Mouse (Mus musculus): Measurements from ENCODE around the gene Mest.

Gene Mest

DNA sequence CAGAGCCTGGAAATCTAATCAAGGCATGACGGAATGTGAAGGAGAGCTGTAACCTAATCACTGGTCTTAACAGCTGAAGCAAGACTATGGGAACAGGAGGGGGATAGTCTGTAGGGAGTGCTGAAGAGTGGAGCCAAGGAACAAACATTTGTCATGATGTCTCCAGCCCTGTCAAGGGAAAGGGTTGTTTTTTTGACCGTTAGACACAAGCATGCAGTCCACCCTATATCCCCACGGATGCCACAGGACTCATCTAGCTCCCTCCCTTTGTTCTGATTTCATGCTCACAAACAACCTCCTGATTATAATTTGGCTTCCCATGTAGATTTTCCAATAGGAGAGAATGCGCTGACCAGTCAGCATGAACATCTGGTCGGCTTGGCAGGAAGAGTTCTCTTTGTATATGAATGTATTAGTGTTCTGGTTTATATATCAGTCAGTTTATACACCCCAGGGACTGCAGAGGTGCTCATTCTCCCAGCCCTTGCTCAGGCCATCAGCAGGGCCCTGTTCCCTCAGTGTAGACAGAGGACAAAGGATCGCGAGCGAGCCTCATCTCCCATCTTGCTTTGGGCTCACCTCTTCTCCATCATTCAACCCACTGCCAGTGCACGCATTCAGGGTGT lies 19.3 kb upstream of the Mest start:
- DNase-seq (ENCODE audit: low read depth, low spot score), result no peak

- no peak for DNase-seq (ENCODE audit: low read depth, low spot score)
Observed at GRCm38 (mm10) chr6:30709115-30709514, 14.2 kb upstream of the Mest start.

- no peak for DNase-seq (ENCODE audit: low read depth, low spot score)
Observed at GRCm38 (mm10) chr6:30710371-30711364, 12.7 kb upstream of the Mest start.

DNA sequence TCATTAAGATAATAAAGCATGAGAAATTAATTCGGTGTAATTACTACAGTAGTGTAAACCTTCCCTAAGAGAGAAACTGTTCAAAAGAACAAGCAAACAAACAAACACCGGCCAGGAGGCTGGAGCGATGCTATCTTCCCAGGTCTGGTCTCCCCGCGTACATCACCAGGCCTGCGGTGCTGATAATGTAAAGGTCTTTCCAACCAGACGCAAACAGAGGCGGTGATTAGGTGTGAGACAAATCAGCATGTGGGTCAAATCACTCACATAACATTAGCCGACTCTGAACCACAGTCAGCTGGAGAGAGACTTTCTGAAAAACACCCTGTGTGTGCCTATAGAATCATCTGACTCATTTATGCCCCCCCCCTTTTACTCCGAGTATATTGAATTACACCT lies 12.0 kb upstream of the Mest start:
- DNase-seq (ENCODE audit: low read depth, low spot score), result no peak

- no peak for DNase-seq (ENCODE audit: low read depth, low spot score)
Observed at GRCm38 (mm10) chr6:30712484-30712883, 10.9 kb upstream of the Mest start.

DNA sequence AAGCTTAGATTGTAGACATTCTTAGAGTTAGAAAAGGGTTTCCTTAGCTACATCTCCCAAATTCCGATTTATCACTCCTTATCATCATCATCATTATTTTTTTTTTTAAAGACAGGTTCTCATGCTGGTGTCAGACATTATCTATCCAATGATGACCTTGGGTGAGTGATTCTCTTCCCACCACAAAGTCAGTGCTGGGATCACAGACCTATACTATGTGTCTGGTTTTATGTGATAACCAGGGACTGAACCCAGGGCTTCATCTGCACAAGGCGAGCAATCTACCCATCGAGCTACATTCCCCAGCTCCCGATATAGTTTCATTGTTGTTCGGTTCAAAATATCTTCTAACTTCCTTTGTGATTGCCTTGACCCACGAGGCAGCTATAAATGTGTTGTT lies 9.9 kb upstream of the Mest start:
- no peak for DNase-seq (ENCODE audit: low read depth, low spot score)

DNA sequence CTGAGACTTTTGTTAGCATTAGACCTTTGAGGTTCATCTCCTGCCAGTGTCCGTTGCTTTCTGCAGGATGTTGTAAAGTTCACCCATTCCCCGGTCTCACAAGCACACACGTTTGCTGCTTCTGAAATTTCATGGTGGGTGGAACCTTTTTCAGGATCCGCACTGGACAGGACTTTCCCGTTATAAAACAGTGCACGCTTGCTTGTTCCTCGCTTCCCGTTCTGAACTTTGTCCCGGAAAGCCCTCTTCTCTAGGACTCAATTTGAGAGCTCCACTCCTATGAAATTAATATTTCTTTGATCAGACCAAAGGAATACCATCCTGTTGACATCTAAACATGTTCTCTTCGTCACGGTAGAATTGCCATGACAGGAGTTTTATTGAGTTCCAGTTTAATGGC lies 9.5 kb upstream of the Mest start:
- no peak for DNase-seq (ENCODE audit: low read depth, low spot score)

- no peak for DNase-seq (ENCODE audit: low read depth, low spot score)
Observed at GRCm38 (mm10) chr6:30714891-30715471, 8.4 kb upstream of the Mest start.

- DNase-seq (ENCODE audit: low read depth, low spot score), result no peak
Observed at GRCm38 (mm10) chr6:30716796-30717195, 6.6 kb upstream of the Mest start.

DNA sequence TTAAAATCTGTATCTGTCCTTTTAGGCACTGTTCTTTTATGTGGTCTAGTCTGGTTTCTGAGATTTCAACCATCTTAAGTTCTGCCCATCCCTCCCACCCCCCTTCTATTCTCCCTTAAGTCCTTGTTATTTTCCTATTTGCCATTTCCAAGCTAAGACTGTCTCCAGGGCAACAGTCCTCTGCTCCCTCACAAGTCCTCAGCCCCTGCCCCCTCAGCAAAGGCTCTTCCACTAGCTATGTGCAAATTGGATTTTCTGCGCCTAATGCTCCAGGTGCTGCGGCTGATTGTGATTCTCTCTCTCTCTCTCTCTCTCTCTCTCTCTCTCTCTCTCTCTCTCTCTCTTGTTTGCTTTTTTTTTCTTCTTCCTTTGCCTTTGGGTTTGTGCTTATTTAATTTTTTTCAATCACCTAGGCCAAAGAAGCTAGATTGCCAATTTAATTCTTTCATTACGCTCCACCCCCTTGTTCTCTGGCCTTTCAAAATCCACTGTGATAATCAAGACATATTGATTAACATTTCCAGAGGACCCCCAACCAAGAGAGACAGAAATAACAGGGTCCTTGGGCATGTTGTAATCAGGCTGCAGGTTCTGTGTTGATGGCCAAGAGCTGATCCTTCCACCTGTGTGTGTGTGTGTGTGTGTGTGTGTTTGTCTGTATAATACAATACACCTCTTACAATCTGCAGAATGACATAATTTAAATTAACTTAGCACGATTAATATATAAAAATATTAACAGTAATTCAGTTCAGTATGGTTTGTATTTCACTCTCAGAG lies 772 bp upstream of the Mest start:
- DNase-seq (ENCODE audit: low read depth, low spot score), result no peak

- no peak for DNase-seq (ENCODE audit: low read depth, low spot score)
Observed at GRCm38 (mm10) chr6:30730301-30730971, 7.1 kb downstream of the Mest start.

DNA sequence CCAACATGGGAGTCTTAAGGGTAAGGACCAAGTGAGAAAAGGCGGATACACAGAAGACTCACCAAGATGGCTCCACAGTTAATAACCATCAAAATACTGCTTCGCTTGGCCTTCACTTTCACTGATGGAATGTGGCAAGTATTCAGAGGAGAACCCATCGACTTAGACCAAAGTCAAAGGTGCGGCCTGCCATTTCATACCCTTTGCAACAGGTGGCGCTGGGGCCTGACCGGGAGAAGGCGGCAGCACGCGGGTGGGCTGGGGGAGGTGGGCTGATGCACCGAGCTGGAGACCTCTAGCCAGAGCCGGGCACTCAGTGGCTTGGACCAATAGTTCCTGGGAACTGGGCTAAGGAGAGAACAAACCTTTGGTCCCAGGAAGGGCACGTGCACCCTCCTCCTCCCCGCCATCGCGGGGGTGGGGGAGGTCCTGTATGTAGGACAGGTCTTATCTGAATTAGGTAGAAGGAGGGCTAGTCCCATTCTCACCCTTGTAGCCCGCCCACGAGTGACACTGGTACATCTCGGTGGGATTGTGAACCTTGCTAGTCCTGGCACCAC lies 9.3 kb downstream of the Mest start:
- no peak for DNase-seq (ENCODE audit: low read depth, low spot score)

GRCm38 (mm10) chr6:30734465-30734864 lies 11.1 kb downstream of the Mest start:
- DNase-seq (ENCODE audit: low read depth, low spot score), result no peak

DNA sequence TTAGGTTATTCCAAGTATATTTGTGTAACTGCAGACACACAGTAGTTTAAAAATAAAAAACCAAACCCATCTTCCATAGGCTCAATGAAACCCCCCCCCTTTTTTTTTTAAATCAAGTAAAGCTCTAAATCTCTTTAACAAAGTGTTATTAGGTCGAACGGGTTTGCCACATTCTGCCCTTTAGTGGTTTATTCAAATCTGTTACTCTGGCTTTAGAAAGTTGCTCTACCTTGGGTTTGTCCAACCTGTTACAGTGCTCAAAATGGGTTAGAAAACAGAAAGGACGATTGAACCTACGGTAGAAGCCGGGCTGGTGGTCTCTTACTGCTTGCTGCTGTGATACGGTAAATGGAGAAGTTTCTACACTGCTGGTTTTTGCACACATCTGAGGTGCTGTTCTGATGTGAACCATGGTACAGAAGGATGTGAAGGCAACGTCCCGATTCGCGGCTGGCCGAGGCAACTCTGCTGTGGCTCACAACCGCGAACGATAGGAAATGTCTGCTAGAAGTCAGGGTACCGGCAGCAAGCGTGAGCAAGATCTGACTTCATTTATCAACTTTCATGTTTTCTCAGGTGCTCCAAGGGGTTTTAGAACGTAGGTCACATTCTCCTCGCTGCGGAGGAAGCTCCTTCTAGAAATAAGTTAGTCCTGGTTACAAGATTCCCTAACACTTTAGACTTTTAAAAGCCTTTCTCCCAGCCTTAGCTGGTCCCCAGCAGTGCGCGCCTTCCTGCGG lies 11.8 kb downstream of the Mest start:
- no peak for DNase-seq (ENCODE audit: low read depth, low spot score)

DNA sequence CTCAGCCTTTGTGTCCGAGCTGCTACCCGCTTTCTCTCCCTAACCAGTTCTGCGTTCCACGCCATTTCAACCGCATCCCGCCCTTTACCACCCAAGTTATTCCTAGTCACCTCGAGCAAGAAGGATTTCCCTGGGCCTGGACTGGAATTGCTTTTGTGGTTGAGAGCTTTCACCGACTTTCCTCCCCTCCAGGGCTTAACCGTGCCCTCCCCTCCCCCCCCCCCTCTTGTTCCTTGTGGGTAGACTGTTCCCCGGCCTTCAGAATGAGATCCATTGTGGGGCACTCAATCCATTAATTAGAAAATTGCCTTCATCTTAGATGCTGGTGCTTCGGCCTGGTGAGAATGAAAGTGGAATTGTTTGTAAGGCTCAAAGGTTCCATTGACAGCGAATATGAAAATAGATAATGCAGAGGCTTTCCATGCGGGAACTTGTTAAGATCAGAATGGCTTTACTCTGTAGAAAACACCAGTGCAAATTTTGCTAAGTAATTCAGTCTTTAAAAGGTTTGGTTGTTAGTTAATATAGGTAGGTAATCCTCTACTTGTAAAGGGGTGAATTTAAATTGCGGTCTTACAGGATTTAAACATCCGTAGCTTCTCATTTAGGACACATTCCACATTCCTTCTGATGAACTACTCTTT lies 12.5 kb downstream of the Mest start:
- no peak for DNase-seq (ENCODE audit: low read depth, low spot score)

GRCm38 (mm10) chr6:30736372-30736762 lies 13.0 kb downstream of the Mest start:
- DNase-seq (ENCODE audit: low read depth, low spot score), result no peak

GRCm38 (mm10) chr6:30736864-30737547 lies 13.7 kb downstream of the Mest start:
- DNase-seq (ENCODE audit: low read depth, low spot score), result peak; percentile 78

DNA sequence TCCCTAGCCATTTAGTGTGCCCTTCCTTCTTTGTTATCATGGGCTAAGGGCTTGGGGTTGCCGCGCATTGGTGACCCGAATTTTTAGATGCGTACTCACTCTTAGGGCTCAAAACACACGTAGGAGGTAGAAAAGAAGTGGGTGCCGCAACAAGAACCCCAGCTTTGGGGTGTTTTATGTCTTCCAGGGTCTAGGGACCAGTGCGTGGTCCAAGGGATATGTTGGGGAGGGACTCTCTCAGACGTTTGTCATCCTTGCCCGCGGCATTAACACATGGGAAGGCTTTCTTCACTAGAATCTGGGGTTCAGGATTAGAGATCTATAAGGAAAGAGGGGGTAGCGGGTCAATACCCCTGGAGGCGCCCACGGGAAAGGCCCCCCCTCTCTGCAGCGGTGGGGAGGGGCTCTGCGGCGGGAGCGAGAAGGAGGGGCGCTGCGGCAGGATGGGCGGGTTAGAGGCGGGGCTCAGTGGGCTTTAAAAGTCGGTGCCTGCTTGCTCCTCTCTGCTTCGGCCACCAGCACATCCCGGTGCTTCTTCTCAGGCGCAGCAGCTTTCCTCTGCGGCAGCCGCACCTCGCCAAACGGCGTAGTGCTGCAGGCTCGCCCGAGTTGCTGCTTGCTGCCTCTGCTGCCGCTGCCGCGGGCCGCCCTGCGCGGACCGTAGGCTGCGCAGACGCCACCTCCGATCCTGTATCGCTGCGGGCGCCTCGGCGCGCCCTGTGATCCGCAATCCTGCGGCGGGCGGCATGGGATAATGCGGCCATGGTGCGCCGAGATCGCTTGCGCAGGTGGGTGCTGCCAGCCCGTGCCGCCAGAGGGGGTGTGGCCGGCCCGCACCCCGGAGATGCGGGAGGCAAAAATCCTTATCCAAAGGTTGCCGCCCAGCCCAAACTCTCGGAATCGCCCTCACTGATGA lies 14.5 kb downstream of the Mest start:
- DNase-seq (ENCODE audit: low read depth, low spot score), result no peak

Data from telencephalon, adult 2 months (tissue).